Mouse (Mus musculus) c-Kit-negative CD71-positive TER-119-positive erythroid progenitor cells, embryonic 14.5 days (primary cell): Measurements from ENCODE around the gene Ssh3.

Experiments
- DNase-seq: peaks from one replicate; pipeline ENCODE4 v3.0.0-alpha.2; 2013; ENCODE audit warnings: low read depth, low spot score

Ssh3 gene

GRCm38 (mm10) chr19:4216041-4216685, 52.8 kb downstream of the Ssh3 start:
- DNase-seq = no peak

DNA sequence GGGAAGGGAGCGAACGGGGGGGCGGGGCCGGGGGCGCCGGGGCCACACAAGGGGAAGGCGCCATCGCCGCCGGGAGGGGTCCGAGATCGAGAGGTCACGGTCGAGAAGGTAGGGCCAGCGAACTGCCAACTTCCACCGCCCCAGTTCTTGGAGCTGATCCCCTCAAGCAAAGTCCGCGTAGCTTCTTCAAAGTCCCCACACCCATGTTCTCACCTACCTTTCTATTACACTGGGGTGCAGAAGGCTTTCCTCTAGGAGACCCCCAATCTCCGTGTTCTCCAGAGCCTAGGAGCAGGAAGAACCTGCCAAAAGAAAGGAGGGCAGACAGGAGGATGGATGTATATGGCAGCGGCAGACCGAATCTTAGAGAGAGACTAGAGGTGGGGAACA, 53.5 kb downstream of the Ssh3 start:
- no peak for DNase-seq

DNA sequence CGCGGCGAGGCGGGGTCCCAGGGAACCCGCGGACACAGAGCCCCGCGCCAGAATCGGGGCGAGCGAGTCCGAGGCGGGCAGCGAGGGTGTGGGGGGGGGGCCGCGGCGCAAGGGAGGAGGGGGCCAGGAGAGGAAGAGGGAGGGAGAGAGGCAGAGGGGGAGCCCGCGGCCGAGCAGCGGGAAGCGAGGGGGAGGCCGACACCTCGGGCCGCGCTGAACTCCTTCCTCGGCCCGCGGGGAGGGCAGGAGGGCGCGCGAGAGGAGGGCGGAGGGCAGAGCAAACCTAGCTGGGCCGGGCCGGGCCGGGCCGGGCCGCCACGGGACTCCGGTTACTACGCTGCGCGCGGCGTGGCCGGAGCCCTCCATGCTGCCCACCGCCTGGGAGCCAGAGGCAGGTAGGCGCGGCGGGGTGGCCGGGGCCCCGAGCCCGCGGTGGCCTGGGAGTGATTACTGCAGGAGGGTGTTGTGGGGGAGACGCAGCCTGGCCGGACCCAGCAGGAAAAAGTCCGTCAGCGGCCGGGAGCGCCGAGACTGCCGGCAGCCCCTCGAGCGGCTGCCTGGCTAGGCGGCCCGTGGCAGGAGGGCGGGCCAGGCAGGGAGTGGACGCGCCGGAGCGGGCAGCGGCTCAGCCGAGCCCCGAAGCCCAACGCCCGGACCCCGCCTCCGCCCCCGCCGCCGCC, 54.1 kb downstream of the Ssh3 start:
- DNase-seq = no peak

DNA sequence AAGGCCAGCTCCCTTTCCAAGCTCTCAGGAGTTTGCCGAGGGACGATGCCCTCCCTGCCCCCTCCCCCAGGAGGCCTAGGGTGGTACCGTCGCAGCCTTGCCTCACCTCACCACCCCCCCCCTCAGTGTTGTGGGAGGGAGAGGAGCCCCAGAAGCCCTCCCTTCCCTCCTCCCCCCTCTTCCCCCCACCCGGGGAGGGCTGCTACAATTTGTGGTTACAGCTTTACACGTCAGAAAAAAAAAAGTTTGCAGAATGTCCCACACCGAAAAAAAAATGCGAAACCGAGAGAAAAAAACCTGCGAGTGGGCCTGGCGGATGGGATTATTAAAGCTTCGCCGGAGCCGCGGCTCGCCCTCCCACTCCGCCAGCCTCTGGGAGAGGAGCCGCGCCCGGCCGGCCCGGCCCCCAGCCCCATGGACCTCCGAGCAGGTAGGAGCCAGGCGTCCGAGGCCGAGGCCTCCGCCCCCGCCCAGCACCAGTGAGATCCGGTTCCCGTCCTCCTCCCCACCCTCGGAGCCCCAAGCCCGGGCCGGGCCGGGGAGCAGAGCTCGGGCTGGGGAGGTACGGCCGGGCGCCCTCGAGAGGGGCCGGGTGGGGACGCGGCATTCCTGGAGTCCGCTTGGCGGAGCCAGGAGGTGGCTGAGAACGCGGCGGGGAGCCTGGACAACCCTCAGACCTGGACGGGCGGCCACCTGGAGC, 54.8 kb downstream of the Ssh3 start, which contains the start of the genes Clcf1 and AC109138.7:
Gene Clcf1, plus strand, starts transcription at position 168 of the 700 bp plus-strand sequence.
Gene AC109138.7, plus strand, starts transcription at position 287 of the 700 bp plus-strand sequence.
- DNase-seq = no peak

DNA sequence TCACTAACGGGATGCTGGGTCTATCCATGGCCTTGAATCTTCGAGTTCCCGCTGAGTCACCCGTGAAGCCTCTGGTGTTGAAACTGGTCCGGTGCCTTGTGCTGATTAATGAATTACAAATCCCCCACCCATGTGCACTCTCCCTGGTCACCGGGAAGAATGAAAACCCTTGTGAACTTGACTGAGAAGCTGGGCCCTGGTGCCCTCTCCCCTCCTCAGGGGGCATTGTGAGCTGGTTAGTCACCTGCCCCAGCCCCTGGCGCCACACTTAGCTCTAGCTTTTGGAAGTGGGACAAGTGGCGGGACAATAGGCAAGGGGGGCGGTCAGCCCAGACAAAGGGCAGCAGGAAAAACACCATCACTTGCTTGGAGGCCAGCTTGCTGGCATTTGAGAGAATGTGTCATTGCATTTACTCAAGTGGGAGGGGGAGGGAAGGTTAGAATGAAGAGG, 55.4 kb downstream of the Ssh3 start:
- DNase-seq = no peak

DNA sequence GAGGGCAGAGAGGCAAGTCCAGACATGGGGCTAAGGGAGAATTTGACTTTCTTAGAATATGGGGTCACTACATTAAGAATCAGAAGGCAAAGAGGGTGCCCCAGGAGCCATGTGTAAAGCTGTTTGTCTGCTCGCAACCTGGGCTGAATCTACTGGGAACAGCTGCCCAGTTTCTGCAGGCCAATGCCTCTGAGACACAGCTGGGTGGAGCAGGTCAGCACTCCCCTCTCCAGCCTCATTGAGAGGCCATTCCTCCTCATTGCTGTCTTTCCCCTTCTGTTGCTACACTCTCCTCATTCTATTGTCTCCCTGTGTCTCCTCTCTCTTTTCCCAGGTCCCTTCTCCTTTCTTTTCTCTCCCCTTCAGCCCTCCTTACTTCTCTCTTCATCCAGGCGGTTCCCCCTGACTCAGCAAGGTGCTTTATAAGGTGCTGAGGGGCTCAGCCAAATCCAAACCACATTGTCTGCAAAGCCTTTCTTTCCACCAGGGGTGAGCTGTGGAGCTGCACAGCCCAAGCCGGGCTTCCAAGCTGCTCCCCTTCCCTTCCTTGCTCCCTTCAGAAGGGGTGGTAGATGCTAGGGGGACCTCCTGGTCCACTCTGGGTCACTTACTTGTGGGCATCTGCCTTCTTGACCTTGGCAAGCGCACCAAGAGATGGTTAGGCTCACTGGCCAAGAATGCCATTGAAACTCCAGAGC, 56.9 kb downstream of the Ssh3 start:
- no peak for DNase-seq
